Mouse (Mus musculus): ENCODE results near the gene 1700037H04Rik.

Gene 1700037H04Rik

DNA sequence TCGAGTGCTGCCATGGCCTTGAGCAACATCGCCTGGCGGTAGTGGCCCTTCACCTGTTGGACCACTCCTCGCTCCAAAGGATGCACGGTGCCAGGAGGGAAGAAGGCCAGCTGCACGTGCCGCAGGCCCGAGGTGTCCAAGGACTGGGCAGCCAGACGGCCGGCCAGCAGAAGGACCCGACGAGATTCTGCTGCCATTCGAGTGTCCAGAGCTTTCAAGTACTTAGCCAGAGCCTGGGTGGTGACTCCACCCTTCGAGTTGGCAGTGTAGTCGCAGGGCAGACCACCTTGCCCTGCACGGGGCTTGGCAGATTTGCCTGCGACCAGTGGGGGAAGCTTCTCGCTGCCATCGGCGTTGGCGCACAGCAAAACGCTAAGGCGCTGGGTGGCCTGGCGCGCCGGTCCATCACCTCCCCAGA, 19.0 kb upstream of the 1700037H04Rik start:
- no peak for DNase-seq

DNA sequence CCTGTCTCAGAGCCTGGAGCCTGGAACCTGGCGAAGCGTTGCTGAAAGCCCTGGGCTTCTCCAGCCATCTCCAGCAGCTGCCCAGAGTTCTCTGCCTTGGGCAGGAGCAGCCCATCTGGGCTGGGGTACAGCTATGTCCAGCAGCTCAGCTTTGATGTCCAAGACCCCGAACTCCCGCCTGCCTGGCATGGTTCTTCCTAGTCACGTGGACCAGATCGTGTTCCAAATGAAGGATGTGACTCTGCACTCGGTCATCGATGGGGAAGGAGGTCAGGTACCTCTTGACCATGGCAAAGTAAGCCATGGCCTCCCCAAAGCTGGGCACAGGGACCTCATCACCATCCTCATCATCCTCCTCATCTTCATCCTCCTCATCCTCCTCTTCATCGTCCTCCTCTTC, 18.1 kb upstream of the 1700037H04Rik start:
- no peak for DNase-seq

DNA sequence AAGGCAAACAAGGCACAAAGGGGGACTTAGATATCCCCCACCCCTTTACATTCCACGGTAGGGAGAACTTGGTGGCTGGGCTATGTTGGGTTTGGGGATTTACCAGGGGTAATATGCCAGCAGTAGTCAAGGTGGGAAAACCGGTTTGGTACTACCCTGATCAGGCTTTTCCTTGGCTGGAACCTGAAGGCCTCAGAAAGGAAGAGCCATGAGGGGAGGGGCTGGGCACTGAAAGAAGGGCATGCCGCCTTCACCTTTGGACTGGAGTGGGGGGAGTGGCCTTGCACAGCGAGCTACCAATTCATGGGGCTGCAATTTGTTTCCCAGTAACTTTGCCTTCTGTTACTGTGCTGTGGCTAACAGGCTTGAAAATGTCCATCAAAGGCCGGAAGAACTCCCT, 16.6 kb upstream of the 1700037H04Rik start:
- no peak for DNase-seq

DNA sequence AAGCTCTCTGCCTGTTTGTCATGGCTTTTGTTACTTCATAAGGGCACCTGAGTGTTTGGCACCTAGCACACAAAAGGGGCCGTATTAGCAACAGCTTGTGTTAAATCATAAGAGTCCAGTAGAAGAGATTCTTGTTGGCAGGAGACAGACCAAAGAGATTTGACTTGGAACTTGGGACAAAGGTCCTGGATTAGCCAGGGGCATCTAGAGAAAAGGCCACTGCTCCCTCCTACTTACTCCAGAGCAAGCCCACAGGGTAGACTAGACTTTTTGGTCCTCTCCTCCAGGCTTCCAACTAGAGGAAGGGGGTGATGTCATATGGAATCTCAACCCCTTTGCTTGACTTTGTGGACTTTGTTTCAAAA, 16.0 kb upstream of the 1700037H04Rik start:
- DNase-seq = no peak

DNA sequence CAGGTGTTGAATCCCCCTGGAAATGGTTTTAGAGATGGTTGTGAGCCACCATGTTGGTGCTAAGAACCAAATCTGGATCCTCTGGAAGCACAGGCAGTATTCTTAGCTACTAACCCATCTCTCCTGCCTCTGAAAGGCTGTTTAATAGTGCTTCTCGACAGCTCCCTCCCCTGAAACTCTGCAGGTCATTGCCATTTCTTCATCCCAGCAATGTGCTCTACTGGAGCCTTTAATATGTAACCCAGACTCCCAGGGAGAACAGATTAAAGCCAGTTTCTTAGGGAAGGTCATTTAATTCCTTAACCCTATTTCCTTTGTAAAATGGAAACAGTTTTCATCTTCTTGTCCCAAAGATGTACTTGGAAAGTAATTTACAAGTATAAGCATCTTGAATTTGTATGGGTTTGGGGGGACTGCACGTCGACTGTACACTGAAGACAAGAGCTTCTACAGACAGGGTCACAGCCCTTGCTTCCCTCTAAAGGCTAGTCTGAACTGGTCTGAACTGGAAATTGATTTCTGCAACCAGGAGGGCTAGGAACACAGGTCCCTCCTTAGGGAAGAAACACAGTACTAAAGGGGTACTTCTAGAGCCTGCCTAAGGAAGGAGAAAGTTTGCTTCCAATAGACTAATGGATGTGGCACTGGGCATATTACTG, 15.5 kb upstream of the 1700037H04Rik start:
- no peak for DNase-seq

DNA sequence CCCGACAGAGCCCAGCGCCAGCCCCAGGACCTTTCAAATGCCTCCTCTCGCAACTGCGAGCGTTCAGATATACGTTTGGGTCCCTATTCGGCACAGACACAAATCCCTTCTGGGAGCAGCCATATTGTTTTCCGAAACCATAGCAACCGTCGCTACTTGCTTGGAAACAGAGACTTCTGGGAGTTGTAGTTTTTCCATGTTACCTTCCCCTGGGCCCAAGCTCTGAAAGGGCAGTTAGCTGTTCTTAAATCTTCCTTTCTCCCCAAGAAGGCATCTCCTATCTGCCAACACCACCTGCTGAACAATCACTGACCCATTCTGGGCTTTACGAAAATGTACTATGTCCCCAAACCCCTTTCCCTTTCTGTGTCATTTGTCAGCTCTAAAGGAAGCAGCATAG, 14.8 kb upstream of the 1700037H04Rik start:
- peak; percentile 93 for DNase-seq

DNA sequence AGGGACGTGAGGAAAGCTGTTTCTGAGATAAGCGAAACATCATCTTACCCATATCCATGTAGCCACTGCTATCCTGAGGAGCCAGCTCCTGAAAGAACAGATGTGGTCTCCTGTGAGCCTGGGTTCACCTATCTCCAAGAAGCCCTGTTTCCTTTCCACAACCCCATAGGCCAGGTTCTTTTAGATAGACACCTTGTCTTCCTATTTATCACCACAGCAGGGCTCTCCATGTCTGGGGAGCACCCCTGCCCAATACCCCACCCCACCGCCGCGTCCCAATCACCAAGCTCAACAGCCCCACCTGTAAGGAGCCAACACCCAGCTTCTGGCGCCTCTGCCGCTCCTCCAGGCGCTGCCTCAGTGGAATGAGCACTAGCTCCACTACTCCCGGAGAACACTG, 12.4 kb upstream of the 1700037H04Rik start:
- no peak for DNase-seq

DNA sequence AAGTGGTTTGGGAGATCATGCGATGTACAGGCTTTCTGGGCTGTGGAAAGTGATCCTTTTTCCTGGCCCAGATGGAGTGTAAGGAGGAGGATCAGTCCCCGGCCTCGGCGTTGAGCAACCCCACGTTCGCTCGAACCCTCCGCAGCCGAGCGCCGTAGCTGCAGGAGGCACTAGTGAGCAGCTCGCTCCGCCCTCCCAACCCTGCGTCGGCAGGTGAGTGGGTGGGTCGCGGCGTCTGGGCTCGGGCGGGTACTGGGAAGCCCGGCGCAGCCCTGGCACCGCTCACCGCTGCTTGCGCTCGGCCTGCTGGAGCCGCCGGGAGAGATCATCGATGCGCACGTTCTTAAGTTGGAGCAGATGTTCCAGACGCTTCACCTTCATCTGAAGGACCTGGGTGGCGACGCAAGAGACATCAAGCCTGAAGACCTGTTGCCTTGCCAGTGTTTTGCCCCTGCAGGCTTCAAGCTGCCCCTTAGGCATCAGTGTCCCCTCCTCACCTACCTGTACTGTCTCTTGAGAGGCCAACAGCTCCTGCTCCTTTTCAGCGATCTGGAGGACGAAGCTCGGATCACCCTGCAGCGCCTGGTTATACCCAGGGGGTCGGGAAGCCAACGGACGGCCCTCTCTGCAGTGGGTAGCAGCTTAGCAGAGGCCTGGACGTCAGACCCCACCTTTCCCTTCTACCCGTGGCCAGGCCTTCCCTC, 11.7 kb upstream of the 1700037H04Rik start:
- DNase-seq = no peak

DNA sequence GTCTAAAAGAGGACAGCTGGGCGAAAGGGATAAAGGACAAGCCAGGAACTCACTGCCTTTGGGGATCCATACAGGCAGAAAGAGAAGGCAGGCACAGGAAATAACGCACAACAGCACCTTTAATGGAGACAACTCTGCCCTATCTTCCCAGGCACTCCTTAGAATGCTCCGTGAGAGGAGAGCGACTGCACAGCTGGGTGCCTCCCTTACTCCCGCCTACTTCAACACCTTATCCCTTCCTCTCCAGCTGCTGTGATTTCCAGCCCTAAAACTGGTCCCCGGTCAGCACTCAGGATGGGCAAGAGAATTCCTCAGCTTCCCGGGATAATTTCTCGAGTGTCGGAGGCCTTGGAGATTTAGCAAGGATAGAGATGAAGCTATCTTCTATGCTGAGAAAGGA, 11.1 kb upstream of the 1700037H04Rik start:
- no peak for DNase-seq

DNA sequence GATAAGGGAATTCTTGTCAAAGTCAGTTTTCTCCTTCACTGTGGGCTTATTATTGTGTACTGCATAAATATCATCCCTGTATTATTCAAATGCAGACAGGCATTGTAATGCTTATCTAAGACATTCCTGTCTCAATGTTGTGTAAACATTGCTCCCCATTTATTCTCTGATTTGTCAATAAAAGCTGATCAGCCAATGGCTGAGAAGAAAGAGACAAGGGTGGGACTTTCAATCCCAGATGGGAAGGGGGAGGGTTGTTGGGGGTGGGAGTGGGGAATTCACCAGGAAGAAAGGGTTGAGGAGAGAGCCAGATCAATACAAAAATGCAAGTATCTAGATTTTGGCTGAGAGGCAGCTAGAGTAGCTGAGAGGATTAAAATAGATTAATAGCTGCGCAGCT, 9.0 kb upstream of the 1700037H04Rik start:
- DNase-seq = no peak

DNA sequence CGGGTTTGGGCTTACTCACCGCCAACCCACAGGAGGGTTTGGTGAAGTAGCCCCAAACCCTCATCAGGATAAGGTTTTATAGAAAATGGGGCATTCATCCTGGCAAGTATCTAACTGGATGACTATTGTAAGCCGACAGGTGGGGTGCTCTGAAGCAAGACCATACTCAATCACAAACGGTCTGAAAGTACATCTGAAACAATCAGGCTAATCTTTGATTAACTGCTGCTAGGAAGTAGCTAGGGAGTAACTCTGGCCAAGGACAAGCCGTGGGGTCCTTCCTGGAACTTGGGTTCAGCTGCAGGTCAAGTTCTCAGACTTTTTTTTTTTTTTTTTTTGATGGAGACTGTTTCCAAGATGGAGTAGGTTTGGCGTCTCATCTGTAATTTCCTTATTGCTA, 8.1 kb upstream of the 1700037H04Rik start:
- DNase-seq = no peak

DNA sequence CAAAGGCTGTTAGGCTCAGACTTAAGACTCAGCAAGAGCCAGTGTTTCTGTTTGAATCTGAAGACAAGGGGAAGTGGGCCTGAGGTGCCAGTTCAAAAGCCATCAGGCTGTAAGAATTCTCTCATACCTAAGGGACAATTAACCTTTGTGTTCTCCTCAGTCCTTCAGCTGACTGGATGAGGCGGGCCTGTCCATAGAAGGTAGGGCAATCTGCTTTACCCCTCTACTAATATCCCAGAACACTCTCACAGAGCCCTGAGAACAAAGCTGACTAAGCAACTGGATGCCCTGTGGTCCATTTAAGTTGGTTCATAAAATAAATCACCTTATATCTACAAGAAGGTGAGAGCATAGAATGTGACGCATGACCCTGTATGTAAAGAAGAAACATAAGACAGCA, 6.3 kb upstream of the 1700037H04Rik start:
- DNase-seq = no peak

DNA sequence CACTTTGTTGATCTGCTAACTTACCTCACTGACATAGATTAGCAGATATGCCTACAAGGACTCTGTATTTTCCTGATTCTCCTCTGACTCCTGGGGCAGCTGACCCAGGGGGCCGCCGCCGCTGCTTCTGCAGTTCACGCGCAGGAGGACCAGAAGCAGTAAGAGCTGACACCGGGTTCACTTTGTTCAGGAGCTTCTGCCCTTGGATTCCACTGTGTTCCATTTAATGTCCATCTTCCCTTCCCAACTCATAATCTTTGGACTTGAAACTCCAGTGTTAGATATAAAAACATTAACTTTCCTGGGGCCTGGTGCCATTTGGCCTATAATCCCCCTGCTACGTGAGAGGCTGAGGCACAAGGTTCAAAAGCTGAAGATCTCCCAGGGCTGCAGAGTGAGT, 4.0 kb upstream of the 1700037H04Rik start:
- no peak for DNase-seq

DNA sequence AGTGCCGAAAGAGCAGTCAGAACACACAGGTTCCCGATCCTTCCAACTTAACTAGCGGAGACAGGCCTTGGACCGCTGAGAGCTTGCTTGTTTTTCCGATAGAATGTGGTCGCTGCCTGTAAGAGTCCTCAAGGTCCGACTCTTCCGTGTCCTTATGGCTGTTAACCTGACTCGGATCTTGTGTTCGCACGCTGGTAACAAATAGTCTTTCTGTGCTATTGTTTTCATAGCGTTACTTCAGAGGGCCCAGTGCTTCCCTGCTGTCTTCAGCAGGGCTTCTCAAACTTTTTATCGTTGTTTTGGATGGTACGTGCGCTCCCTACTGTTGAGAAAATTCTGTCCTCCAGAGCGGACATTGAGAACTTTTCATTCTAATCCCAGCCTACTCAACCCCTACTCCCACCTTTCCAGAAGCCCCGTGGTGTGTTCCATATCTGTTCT, 810 bp upstream of the 1700037H04Rik start:
- DNase-seq = no peak

DNA sequence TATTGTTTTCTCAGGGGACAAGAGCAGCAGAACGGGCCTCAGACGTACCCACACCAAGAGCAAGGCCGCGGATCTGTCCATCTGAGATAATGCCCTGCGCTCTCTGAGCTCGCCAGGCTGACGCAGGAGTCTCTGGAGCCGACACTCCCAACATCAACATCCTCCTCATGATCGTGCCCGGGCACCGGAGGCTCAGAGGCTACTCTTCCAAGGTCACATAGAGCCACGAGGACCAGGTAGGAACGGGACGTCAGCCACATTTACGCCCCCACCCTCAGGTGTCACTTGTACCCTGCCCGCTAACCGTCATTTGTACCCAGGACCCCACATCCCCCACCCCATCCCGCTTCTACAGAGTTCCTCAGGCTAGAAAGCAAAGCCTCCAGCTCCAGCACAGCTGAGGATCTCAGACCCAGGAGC, 380 bp downstream of the 1700037H04Rik start:
- DNase-seq = no peak

DNA sequence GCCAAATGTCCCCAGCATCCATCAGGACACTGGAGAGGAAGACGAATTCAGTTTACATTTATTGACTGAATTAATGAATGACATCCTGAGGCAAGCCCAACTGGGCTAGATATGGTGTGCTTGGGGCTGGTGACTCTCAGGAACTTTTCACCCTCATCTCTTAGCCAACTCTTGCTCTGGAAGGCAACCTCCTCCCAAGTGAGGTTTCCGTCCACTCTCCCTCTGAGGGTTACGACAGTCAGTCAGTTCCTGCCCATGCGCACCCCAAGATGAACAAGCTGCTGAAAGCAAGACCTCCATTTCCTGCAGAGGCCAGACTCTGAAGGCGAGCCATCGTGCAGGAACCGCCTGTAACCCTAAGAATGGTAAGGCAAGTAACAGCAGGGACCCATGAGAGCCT, 2.9 kb downstream of the 1700037H04Rik start:
- DNase-seq = no peak

DNA sequence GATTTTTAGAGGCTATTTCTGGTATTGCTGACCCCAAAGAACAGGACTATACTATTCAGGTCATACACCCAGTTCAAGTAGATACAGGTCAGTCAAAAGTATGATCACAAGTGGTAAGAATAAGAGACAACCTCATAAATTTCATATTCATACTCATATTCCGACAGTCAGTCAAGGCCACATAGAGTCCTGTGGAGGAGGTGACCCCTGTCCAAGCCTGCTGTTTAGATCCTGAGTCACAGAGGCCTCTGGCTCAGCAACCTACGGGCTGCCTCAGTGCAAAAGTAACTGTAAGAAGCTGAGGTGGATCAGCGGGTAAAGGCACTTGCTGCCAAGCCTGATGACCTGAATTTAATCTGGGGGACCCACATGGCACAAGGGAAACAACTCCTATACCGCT, 5.8 kb downstream of the 1700037H04Rik start:
- DNase-seq = no peak

DNA sequence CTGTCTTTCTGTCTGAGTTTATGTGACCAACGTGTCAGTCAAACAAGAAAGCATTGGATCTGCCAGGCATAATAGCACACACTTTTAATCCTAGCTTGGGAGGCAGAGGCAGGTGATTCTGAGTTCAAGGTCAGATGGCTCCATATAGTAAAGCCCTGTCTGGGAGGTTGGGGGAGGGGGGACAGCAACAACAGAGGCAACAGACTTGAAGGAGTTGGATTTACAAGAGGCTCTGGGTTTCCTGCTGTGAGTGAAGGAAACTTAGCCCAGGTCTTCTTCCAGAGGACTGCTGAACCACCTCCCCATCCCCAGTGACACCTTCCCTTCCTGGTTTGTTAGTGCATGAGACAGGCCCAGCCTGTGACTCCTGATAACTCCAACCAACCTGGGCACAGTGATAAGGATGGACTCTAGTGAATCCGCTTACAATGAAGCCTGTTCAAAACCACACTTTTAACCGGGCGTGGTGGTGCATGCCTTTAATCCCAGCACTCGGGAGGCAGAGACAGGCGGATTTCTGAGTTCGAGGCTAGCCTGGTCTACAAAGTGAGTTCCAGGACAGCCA, 7.6 kb downstream of the 1700037H04Rik start:
- DNase-seq = no peak

DNA sequence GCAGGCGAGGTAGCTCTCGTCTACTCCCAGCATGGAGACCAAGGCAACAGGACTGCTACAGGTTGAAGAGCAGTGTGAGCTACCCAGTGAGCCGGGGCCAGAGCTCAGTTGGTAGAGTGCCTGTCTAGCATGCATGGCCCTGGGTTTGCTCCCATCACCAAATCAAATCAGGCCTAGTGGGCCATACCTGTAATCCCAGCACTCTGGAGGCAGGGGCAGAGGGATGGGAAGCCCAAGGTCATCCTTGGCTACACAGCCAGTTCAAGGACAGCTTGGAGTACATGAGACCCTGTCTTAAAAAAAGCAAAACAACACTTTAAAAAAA, 10.7 kb downstream of the 1700037H04Rik start:
- DNase-seq = no peak

DNA sequence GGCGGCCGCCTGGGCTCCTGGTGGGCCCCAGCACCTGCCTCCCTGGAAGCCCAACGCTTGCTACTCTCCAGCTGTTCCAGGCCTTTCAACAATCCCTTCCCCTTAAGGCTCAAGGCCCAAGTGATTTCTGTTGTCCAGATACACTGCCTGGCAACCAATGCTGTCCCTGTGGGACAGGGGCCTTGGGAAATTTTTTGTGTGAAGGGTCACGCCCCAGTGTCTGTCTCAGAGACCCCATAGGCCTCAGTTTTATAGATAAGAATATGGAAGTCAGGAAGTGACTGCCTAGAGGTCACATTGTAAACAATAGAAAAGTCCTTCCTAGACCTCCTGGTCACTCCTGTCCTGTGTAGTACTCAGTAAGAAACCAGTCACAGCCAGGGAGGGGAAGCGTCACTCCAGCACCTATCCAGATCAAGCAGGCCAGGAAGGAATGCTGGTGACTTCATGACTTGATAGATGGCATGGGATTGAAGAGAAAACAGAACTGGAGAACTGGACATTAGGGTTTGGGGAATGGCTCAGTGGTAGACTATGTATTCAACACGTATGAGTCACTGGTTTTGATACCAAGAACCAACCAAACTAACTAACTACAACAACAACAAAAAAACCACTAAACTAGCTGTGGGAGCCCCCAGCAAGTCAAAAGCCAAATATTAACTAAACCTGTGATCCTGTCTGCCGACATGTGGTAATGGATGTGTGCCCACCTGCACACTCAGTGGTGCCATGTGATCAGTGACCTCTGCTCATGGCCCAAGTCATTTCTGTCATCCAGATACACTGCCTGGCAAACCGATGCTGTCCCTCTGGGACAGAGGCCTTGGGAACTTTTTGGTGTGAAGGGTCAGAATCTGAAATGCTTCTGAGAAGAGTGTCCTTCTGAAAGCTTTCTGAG, 11.3 kb downstream of the 1700037H04Rik start:
- no peak for DNase-seq

DNA sequence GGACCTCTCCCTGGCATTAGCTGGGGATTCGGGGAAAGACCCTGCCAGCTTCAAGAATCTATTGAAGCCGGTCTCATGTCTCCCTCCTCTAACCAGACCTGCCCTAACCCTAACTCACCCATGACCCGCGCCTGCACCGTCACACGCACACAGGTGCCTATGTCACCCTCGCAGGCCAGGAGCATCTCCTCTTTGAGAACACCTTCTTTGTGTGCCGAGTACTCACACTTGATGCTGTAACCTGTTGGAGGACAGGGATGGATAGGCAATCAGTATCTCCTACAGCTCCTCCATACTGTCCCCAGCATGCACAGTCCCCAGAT, 12.9 kb downstream of the 1700037H04Rik start:
- DNase-seq = no peak

DNA sequence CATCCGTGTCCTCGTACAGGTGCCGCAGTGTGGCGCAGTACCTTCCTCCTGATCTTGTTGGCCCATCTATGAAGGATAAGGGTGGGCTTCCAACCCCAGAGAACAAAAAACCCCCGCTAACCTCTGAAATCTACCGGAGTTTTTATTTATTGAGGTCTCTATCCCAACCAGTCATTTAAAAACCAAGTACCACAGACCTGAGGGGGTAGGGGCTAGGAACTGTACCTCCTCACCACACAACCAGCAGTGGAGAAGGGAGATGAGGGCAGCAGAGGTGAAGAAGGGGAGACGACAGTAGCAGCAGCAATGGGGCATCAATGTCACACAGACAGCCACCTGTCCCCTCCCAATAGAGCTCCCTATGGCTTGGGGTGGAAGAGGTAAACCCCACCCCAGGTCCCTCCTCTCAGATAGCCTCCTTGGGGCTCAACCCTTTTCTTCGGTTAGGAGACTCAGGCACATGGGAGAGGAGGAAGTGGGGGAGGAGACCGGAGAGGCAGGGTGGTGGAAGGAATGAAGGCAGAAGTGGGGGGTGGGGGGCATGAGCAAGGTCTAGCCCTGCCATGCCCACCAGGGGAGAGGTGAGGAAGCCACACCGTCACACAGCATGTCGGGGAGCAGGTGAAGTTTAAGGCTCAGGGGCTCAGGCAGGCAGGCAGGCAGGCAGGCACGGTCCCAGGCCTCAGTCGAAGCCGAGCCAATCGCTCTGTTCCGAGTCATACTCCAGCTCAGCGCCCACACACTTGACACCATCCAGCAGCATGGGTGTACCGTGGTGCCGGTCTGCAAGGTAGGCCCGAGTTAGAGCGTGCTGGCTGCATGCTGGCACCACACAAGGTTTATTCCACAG, 13.5 kb downstream of the 1700037H04Rik start:
- no peak for DNase-seq

DNA sequence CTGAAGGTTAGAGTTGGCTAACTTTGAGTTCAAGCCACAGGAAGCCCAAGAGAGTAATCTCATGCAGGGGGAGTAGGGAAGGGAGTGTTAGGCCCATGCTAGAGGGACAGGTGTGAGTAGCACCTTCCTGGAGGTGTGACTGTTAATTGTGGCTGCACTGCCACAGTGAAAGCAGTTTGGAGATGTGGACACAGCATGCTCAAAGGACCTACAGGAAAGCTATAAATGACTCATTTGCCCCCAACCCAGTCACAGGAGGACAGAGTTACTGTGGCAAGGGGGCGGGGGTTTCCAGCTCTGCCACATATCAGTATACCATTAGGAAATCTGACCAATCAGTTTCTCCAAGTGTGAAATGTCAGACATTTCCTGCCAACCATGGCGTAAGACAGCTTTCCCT, 14.3 kb downstream of the 1700037H04Rik start:
- no peak for DNase-seq
